Comparison of ENCODE assay signal across 8 mouse cellular contexts in the genomic region with DNA sequence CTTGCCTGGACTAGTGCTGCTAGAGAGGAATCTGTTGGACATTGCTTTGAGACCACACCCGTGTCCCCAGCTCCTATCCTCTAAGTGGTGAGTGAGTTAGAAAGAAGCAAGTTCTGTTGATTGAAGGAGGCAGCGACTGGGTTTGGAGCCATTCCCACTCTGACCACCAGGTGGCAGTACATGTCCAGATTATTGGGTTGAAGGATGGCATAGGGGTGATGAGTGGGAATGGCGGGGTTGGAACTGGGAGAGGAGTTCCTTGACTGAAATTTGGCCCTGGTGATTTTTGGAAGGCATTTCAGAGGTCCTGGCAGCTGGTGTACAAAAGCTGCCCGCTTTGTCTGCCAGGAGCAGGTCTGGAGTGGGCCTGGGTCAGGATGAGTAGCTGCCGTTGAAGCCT. TPM values are rescaled to one million over a fixed set of nuclear protein-coding genes. Genes with fewer than 3 reads are reported as not detected.
DNase-seq lines count a peak whose midpoint lies in the region; TF ChIP-seq lines count a peak whose summit lies in the region.

No protein-coding gene starts in this region.

- no peaks in the 10 kb centered on the region for H3K36me3 ChIP-seq in E14TG2a.4 (ENCODE audit: insufficient read depth, low read length)

- peak; percentile 90 for TF ChIP-seq CTCF in E14TG2a.4 (conservative IDR thresholded peaks at IDR 0.05; ENCODE audit: low read length)
- TF ChIP-seq CTCF in cortical plate, adult 2 months (IDR thresholded peaks at IDR 0.05; ENCODE audit: extremely low read depth, insufficient read depth, low read length): peak; percentile 96

- intact Hi-C loops in gastrocnemius, postnatal 14 days (cut with DNase I; ENCODE audit: low total_unique reads): loop anchor here (5.0 kb wide), 1 partner anchor 65 kb away; no protein-coding TSS in a partner anchor

- no peaks in the 10 kb centered on the region for H3K9me3 ChIP-seq in E14TG2a.4 (ENCODE audit: low read length)

- no peak overlapping the region for H3K4me3 ChIP-seq in E14TG2a.4 (replicated peaks; ENCODE audit: low read length)
- no peak overlapping the region for H3K4me3 ChIP-seq in cortical plate, adult 2 months (ENCODE audit: insufficient read depth, low read length)

- no peak for TF ChIP-seq POLR2A in cortical plate, adult 2 months (IDR thresholded peaks at IDR 0.05; ENCODE audit: extremely low read depth, insufficient read depth, low read length)

- DNase-seq in adrenal gland, adult 18-20 months (ENCODE audit: low spot score in 2 of 2): peak; percentile 82
- DNase-seq in gastrocnemius, postnatal 14 days: peak; percentile 76
- peak; percentile 92 to 94 for DNase-seq in layer of hippocampus, postnatal 10 days (ENCODE audit: low spot score in 2 of 2)
- peak; percentile 58 to 83 for DNase-seq in lung, postnatal 4 days
- DNase-seq in right cerebral cortex, adult 18-20 months: peak; percentile 63
- peak; percentile 46 for DNase-seq in urinary bladder, postnatal 10 days (ENCODE audit: low spot score)

- H3K4me1 ChIP-seq in E14TG2a.4 (replicated peaks; ENCODE audit: low read depth, low read length): peaks cover 11% of the 10 kb centered on the region
- H3K4me1 ChIP-seq in cortical plate, adult 2 months (ENCODE audit: control insufficient read depth, insufficient read depth, low read length): no peaks in the 10 kb centered on the region

- no peak overlapping the region for H3K27ac ChIP-seq in cortical plate, adult 2 months (ENCODE audit: insufficient read depth, low read length)

- H3K27me3 ChIP-seq in E14TG2a.4 (ENCODE audit: insufficient read depth, low read length): peaks cover 46% of the 10 kb centered on the region

RNA-seq across cellular contexts. Expression of gene 6430571L13Rik, which starts 17.2 kb away (rescaled TPM):
- 1 to 10 TPM in 1 of 2 experiments, under 1 TPM in 1; 0.30 to 1.3 TPM for total RNA-seq in adrenal gland, adult 18-20 months (2021)
- polyA plus RNA-seq in cortical plate, adult 2 months (2012; rRNA removed): 5.1 and 5.2 TPM in 2 replicates
- total RNA-seq in gastrocnemius, postnatal 14 days (2021): 10 to 100 TPM; 41.9 to 49.8 TPM
- total RNA-seq in layer of hippocampus, postnatal 10 days (2021): 1 to 10 TPM; 2.5 to 3.2 TPM

RNA-seq across cellular contexts. Expression of gene Hemk1, which starts 19.5 kb away (rescaled TPM):
- 10 to 100 TPM; 12.9 to 17.4 TPM for total RNA-seq in adrenal gland, adult 18-20 months (2021)
- polyA plus RNA-seq in cortical plate, adult 2 months (2012; rRNA removed): 33.0 and 33.7 TPM in 2 replicates
- 10 to 100 TPM; 12.0 to 13.2 TPM for total RNA-seq in gastrocnemius, postnatal 14 days (2021)
- total RNA-seq in layer of hippocampus, postnatal 10 days (2021): 10 to 100 TPM; 14.6 to 19.9 TPM

RNA-seq across cellular contexts. Expression of gene Cacna2d2, which starts 41.8 kb away (rescaled TPM):
- 1 to 10 TPM; 5.8 to 6.9 TPM for total RNA-seq in adrenal gland, adult 18-20 months (2021)
- polyA plus RNA-seq in cortical plate, adult 2 months (2012; rRNA removed): 29.2 and 32.9 TPM in 2 replicates
- total RNA-seq in gastrocnemius, postnatal 14 days (2021): 1 to 10 TPM in 1 of 2 experiments, under 1 TPM in 1; 0.78 to 1.0 TPM
- 10 to 100 TPM; 21.4 to 27.2 TPM for total RNA-seq in layer of hippocampus, postnatal 10 days (2021)

Comparison
In these comparisons a context has a peak if more than half of its experiments do, and no peak if none do; other contexts are left out.
1. RNA of gene 6430571L13Rik, which starts 17.2 kb away (total RNA-seq): 41.9 to 49.8 TPM in gastrocnemius, postnatal 14 days; 2.5 to 3.2 TPM in layer of hippocampus, postnatal 10 days and 0.30 to 1.3 TPM in adrenal gland, adult 18-20 months; every median in the first group is over 10 times any median in the second.
2. Peak in every context shown above with its lines, with median percentiles within 50 percentile points of each other: DNase-seq.